Mouse (Mus musculus) lung, embryonic 15.5 days (tissue): ENCODE data around the gene Gm37240. TPM values are rescaled to one million over a fixed set of nuclear protein-coding genes. Genes with fewer than 3 reads are reported as not detected.
A peak's percentile ranks its signal among the peaks of the same experiment; 100 is the strongest.

ENCODE experiments used
- ATAC-seq: fragments of 200-750 bp; cut with Nextera tagmentation; 2 replicates; pipeline ENCODE4 v1.8.0; 2017; ENCODE audit warnings: moderate number of reproducible peaks, borderline replicate concordance; ENCODE audit not compliant: low FRiP score, low TSS enrichment; ENCODE audit errors: extremely low read depth
- H3K27ac ChIP-seq: fragments of 300-500 bp; sonication (generic); 2 replicates; pipeline ENCODE4 v1.5.1; 2015; ENCODE audit warnings: moderate library complexity, mild to moderate bottlenecking, inconsistent platforms
- H3K27me3 ChIP-seq: fragments of 300-500 bp; sonication (generic); 2 replicates; pipeline ENCODE4 v1.6.1; 2015; ENCODE audit warnings: inconsistent platforms
- H3K36me3 ChIP-seq: fragments of 300-500 bp; sonication (generic); 2 replicates; pipeline ENCODE4 v1.6.1; 2015; ENCODE audit warnings: inconsistent platforms
- H3K4me1 ChIP-seq: fragments of 300-500 bp; sonication (generic); 2 replicates; pipeline ENCODE4 v1.6.1; 2015; ENCODE audit warnings: inconsistent platforms
- H3K4me2 ChIP-seq: fragments of 300-500 bp; sonication (generic); 2 replicates; pipeline ENCODE4 v1.6.1; 2015; ENCODE audit warnings: inconsistent platforms, mild to moderate bottlenecking, moderate library complexity
- H3K4me3 ChIP-seq: fragments of 300-500 bp; sonication (generic); 2 replicates; pipeline ENCODE4 v1.5.1; 2015; ENCODE audit warnings: mild to moderate bottlenecking, inconsistent platforms
- H3K9ac ChIP-seq: fragments of 300-500 bp; sonication (generic); 2 replicates; pipeline ENCODE4 v1.6.1; 2015; ENCODE audit warnings: inconsistent platforms
- H3K9me3 ChIP-seq: fragments of 300-500 bp; sonication (generic); 2 replicates; pipeline ENCODE4 v1.6.1; 2016; ENCODE audit warnings: inconsistent platforms
- WGBS: fragments of 180-500 bp; shearing (Covaris S2); methylation state at CpG from one replicate; pipeline ENCODE4 v1.1.7; 2015; 5-methylcytosine and 5-hydroxymethylcytosine counted together
- polyA plus RNA-seq: library from polyadenylated mRNA; unstranded; fragments of >200 nt; fragmentation: Nextera tagmentation; extraction: Ambion mirVana; gene quantifications from 2 replicates; pipeline ENCODE4 v1.2.1, GENCODE M21; 2015

Gene Gm37240
- polyA plus RNA-seq, 1 experiment from 2014 or later = 8.8 TPM

DNA sequence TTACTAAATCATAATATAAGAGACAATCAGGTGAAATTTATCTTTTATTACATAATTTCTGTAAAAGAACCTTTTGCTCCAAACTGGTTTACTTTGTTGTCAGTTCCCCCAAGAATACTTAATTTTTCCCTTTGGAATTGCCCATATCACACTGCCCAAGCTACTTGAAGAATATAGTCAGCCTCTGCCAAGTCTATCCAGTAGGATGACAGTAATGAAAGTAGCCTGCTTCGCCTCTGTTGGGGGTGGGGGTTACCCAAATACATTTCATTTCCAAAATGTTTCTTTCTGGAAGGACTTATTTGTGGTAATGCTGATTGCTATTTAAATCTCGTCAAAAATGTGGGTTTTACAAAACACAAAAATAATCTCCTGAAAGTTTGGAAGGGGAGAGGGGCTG is 935.6 kb downstream of the Gm37240 start:
- Histone ChIP-seq H3K4me1 (no peaks in the 10 kb centered on the region; the same call in 1 of the 2 replicates), H3K4me3 (peak overlapping the region; percentile 42), H3K27me3 (no peaks in the 10 kb centered on the region), H3K27ac (peak overlapping the region; percentile 39; the same call in 1 of the 2 replicates), H3K9me3 (no peaks in the 10 kb centered on the region), H3K4me2 (peak overlapping the region; percentile 69), H3K9ac (peak overlapping the region; percentile 31; the same call in 1 of the 2 replicates), H3K36me3 (no peaks in the 10 kb centered on the region)
- ATAC-seq = peak; percentile 78; the same call in 1 of the 2 replicates
- 35% methylated on average over 2 of the region's 2 CpGs for WGBS

- ATAC-seq = no peak
- Histone ChIP-seq H3K9ac (no peak overlapping the region), H3K36me3 (no peaks in the 10 kb centered on the region), H3K27ac (no peak overlapping the region), H3K27me3 (no peaks in the 10 kb centered on the region), H3K9me3 (no peaks in the 10 kb centered on the region), H3K4me3 (no peak overlapping the region), H3K4me2 (no peak overlapping the region), H3K4me1 (no peaks in the 10 kb centered on the region; the same call in 1 of the 2 replicates)
- 69% methylated on average over 4 of the region's 4 CpGs for WGBS
Measured at GRCm38 (mm10) chr3:84949387-84949786, 937.9 kb downstream of the Gm37240 start.

GRCm38 (mm10) chr3:84946381-84946780 is 940.9 kb downstream of the Gm37240 start:
- Histone ChIP-seq H3K36me3 (no peaks in the 10 kb centered on the region), H3K27ac (no peak overlapping the region), H3K4me1 (no peaks in the 10 kb centered on the region), H3K9me3 (no peaks in the 10 kb centered on the region), H3K4me3 (no peak overlapping the region), H3K27me3 (no peaks in the 10 kb centered on the region), H3K9ac (no peak overlapping the region), H3K4me2 (no peak overlapping the region)
- 97% methylated on average over 1 of the region's 1 CpGs for WGBS
- no peak for ATAC-seq

DNA sequence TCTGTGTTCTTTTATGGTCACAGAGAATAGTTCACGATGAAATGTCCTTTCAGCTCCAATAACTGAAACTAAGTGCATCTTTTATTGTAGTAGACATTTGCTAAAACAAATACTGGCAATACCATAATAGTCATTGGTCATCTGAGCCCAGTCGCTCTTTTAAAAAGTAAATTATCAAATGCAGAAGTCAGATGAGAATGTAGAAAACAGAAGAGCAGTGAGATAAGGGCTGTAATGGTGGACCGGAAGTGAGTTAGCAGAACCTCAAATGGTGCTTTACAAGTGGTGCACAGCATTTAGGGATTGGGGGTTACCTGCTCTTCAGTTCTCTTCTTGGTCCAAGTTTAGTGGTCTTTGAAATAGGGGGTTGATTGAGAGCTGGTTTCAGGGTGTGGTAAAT is 942.4 kb downstream of the Gm37240 start:
- Histone ChIP-seq H3K9ac (no peak overlapping the region), H3K4me1 (no peaks in the 10 kb centered on the region), H3K27me3 (no peaks in the 10 kb centered on the region), H3K36me3 (no peaks in the 10 kb centered on the region), H3K9me3 (no peaks in the 10 kb centered on the region), H3K4me2 (no peak overlapping the region), H3K27ac (no peak overlapping the region), H3K4me3 (no peak overlapping the region)
- no peak for ATAC-seq
- 95% methylated on average over 3 of the region's 3 CpGs for WGBS

GRCm38 (mm10) chr3:84937360-84938355 is 949.7 kb downstream of the Gm37240 start:
- H3K4me1 ChIP-seq = no peaks in the 10 kb centered on the region
- no peaks in the 10 kb centered on the region for H3K36me3 ChIP-seq
- H3K9me3 ChIP-seq = no peaks in the 10 kb centered on the region
- no peak overlapping the region for H3K27ac ChIP-seq
- no peak overlapping the region for H3K9ac ChIP-seq
- ATAC-seq = no peak
- H3K4me3 ChIP-seq = no peak overlapping the region
- H3K27me3 ChIP-seq = no peaks in the 10 kb centered on the region
- H3K4me2 ChIP-seq = no peak overlapping the region
- 67% methylated on average over 12 of the region's 12 CpGs for WGBS

DNA sequence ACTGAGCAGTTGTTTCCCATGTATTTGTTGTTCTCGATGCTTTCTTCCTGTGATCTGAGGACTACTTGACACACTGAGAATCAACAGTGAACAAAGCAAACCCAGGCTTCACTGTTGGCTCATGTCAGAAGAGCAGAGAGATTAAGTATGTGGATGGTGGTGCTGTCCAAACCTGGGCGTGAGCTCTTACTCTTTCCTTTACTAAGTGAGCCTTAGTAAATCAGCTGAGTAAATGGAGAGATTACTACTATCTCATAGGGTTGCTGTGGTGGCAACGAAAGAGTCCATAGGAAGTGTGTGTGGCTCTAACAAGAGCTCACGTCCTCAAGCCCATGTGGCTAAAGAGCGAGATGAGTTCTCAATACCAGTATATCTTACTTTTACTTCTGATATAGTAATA is 950.4 kb downstream of the Gm37240 start:
- no peaks in the 10 kb centered on the region for H3K9me3 ChIP-seq
- H3K4me3 ChIP-seq = no peak overlapping the region
- no peak overlapping the region for H3K27ac ChIP-seq
- ATAC-seq = no peak
- no peaks in the 10 kb centered on the region for H3K36me3 ChIP-seq
- WGBS = 76% methylated on average over 5 of the region's 5 CpGs
- H3K9ac ChIP-seq = no peak overlapping the region
- no peaks in the 10 kb centered on the region for H3K27me3 ChIP-seq
- no peak overlapping the region for H3K4me2 ChIP-seq
- H3K4me1 ChIP-seq = no peaks in the 10 kb centered on the region

DNA sequence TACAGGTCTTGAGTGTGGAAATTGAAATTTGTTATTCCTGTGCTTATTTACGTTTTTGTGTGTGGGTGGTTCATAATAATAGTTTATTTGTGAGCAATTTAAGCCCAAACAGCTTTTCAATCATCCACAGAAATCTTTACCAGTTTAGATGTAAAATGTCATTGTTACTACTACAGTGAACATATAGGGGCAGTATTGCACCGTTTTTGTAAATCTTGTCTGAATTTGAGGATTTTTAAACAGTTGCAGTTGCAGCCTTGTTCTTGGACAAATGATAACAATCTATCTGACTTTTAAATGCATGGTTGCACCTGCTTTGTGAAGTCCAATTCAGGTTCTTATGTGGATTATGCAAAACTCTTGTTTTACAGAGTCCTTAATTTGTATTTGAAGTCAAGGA is 951.1 kb downstream of the Gm37240 start:
- Histone ChIP-seq H3K27me3 (no peaks in the 10 kb centered on the region), H3K27ac (no peak overlapping the region), H3K4me3 (no peak overlapping the region), H3K9me3 (no peaks in the 10 kb centered on the region), H3K9ac (no peak overlapping the region), H3K36me3 (no peaks in the 10 kb centered on the region), H3K4me2 (no peak overlapping the region), H3K4me1 (no peaks in the 10 kb centered on the region)
- 40% methylated on average over 2 of the region's 2 CpGs for WGBS
- no peak for ATAC-seq

DNA sequence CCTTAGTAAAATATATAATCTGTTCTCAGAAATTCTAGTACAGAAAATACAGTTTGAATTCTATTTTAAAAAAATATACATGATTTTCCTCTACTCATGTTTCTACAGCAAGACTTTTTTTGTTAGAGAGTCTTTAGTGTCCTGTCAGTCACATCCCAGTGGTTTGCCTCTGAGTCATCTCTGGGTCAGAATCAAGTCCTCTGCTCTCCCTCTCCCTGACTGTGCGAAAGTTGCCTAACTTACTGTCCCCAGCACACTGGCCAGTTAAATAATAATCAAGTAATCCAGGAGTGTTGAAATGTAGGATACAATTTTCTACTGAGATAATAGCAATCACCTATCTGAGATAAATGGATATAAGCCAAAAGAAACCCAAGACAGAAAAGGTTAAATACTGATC is 951.6 kb downstream of the Gm37240 start:
- Histone ChIP-seq H3K27me3 (no peaks in the 10 kb centered on the region), H3K27ac (no peak overlapping the region), H3K4me1 (no peaks in the 10 kb centered on the region), H3K9ac (no peak overlapping the region), H3K4me2 (no peak overlapping the region), H3K9me3 (no peaks in the 10 kb centered on the region), H3K4me3 (no peak overlapping the region), H3K36me3 (no peaks in the 10 kb centered on the region)
- no peak for ATAC-seq
- WGBS = 85% methylated on average over 1 of the region's 1 CpGs

GRCm38 (mm10) chr3:84930683-84931082 is 956.6 kb downstream of the Gm37240 start:
- Histone ChIP-seq H3K9ac (no peak overlapping the region), H3K4me1 (no peaks in the 10 kb centered on the region), H3K36me3 (no peaks in the 10 kb centered on the region), H3K27ac (no peak overlapping the region), H3K27me3 (no peaks in the 10 kb centered on the region), H3K4me3 (no peak overlapping the region), H3K4me2 (no peak overlapping the region), H3K9me3 (no peaks in the 10 kb centered on the region)
- WGBS = 74% methylated on average over 3 of the region's 3 CpGs
- no peak for ATAC-seq

GRCm38 (mm10) chr3:84929171-84929570 is 958.1 kb downstream of the Gm37240 start:
- 88% methylated on average over 3 of the region's 3 CpGs for WGBS
- no peaks in the 10 kb centered on the region for H3K4me1 ChIP-seq
- H3K36me3 ChIP-seq = no peaks in the 10 kb centered on the region
- H3K27me3 ChIP-seq = no peaks in the 10 kb centered on the region
- no peak overlapping the region for H3K9ac ChIP-seq
- ATAC-seq = no peak
- H3K9me3 ChIP-seq = no peaks in the 10 kb centered on the region
- H3K4me3 ChIP-seq = no peak overlapping the region
- H3K4me2 ChIP-seq = no peak overlapping the region
- no peak overlapping the region for H3K27ac ChIP-seq

DNA sequence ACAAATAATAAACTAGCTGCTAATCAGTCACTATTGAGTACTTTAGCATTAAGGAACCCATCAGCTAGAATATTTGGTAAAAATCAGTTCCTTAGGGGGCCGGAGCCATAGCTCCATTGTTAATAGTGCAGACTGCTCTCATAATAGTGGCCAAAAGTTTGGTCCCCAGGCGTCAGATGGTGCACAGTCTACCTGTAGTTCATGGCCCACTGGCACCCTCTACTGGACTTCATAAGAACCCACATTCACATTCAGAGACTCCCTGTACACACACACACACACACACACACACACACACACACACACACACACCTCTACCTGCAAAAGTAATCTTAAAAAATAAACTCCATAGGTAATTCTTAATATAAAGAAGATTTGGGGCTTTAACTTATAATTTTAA is 959.4 kb downstream of the Gm37240 start:
- Histone ChIP-seq H3K27ac (no peak overlapping the region), H3K9ac (no peak overlapping the region), H3K9me3 (no peaks in the 10 kb centered on the region), H3K4me1 (no peaks in the 10 kb centered on the region), H3K27me3 (no peaks in the 10 kb centered on the region), H3K4me2 (no peak overlapping the region), H3K4me3 (no peak overlapping the region), H3K36me3 (no peaks in the 10 kb centered on the region)
- WGBS = 73% methylated on average over 2 of the region's 2 CpGs
- ATAC-seq = no peak

DNA sequence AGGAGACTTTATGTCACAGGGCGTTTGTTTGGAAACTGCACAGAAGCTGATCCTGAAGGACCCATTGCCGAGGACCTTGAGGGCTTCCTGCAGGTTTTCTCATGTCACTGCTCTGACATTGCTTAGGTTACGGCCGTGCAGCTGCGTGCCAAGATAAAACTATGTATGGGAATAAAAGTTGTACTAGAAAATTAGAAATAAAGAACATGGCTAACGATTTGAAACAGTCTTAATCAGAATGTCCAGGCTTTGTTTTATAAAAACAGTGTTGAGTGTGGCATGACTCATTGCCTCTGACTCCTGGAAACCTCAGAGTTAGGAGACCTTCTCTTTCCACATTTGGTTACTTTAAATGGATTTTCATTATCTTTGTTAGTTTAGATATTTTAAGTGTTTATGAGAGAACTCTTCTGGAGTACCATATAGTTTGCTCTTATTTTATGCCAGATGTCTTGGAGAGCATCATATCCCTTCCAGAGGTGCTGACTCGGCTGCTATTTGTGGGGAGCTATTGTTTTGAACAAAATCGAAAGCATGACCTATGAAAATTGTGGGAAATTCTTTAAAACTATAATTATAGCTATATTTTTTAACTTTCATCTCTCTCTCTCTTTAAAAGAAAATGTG is 960.0 kb downstream of the Gm37240 start:
- 42% methylated on average over 8 of the region's 8 CpGs for WGBS
- peak; percentile 65; the same call in 1 of the 2 replicates for ATAC-seq
- H3K9me3 ChIP-seq = no peaks in the 10 kb centered on the region
- H3K4me3 ChIP-seq = no peak overlapping the region
- no peak overlapping the region for H3K9ac ChIP-seq
- no peaks in the 10 kb centered on the region for H3K36me3 ChIP-seq
- peak overlapping the region; percentile 13; the same call in 1 of the 2 replicates for H3K4me2 ChIP-seq
- no peaks in the 10 kb centered on the region for H3K27me3 ChIP-seq
- peak overlapping the region; percentile 17; the same call in 1 of the 2 replicates for H3K27ac ChIP-seq
- 0 out of 2 replicates have a peak, but pooled peaks cover 1% of the 10 kb centered on the region for H3K4me1 ChIP-seq
